Mouse (Mus musculus) hindbrain, embryonic 13.5 days (tissue): ENCODE results near the gene Myh2. TPM values are rescaled to one million over a fixed set of nuclear protein-coding genes. Genes with fewer than 3 reads are reported as not detected.

Source experiments
- ATAC-seq: fragments of 200-750 bp; cut with Nextera tagmentation; 2 replicates; pipeline ENCODE4 v1.8.0; 2017; ENCODE audit warnings: moderate TSS enrichment; ENCODE audit not compliant: low FRiP score
- H3K27ac ChIP-seq: fragments of 300-500 bp; sonication (generic); 2 replicates; pipeline ENCODE4 v1.5.1; 2015; ENCODE audit warnings: inconsistent platforms, mild to moderate bottlenecking, moderate library complexity
- H3K27me3 ChIP-seq: fragments of 300-500 bp; sonication (generic); 2 replicates; pipeline ENCODE4 v1.6.1; 2015; ENCODE audit warnings: mild to moderate bottlenecking, inconsistent platforms
- H3K36me3 ChIP-seq: fragments of 300-500 bp; sonication (generic); 2 replicates; pipeline ENCODE4 v1.6.1; 2015; ENCODE audit warnings: mild to moderate bottlenecking, inconsistent platforms
- H3K4me1 ChIP-seq: fragments of 300-500 bp; sonication (generic); replicated peaks from 2 replicates; pipeline ENCODE4 v1.6.1; 2015; ENCODE audit warnings: inconsistent platforms
- H3K4me2 ChIP-seq: fragments of 300-500 bp; sonication (generic); 2 replicates; pipeline ENCODE4 v1.6.1; 2015; ENCODE audit warnings: inconsistent platforms, mild to moderate bottlenecking, moderate library complexity
- H3K4me3 ChIP-seq: fragments of 300-500 bp; sonication (generic); 2 replicates; pipeline ENCODE4 v1.5.1; 2015; ENCODE audit warnings: mild to moderate bottlenecking, inconsistent platforms
- H3K9ac ChIP-seq: fragments of 300-500 bp; sonication (generic); 2 replicates; pipeline ENCODE4 v1.6.1; 2015; ENCODE audit warnings: mild to moderate bottlenecking, inconsistent platforms
- H3K9me3 ChIP-seq: fragments of 300-500 bp; sonication (generic); 2 replicates; pipeline ENCODE4 v1.6.1; 2016; ENCODE audit warnings: inconsistent platforms
- WGBS: fragments of 180-500 bp; shearing (Covaris S2); methylation state at CpG from one replicate; pipeline ENCODE4 v1.1.7; 2015; 5-methylcytosine and 5-hydroxymethylcytosine counted together
- polyA plus RNA-seq: library from polyadenylated mRNA; unstranded; fragments of >200 nt; fragmentation: Nextera tagmentation; extraction: Ambion mirVana; gene quantifications from 2 replicates; pipeline ENCODE4 v1.2.1, GENCODE M21; 2015

Myh2 gene
- 0.16 and 0.25 TPM in 2 replicates for polyA plus RNA-seq

GRCm38 (mm10) chr11:67170727-67171126 lies at the start of gene Myh2:
Gene Myh2 (plus strand): TSS chr11:67171027.
- 66% methylated on average over 14 of the region's 14 CpGs for WGBS
- no peak for ATAC-seq
- Histone ChIP-seq H3K27ac (no peak within 1 kb of the TSS), H3K4me2 (no peak within 1 kb of the TSS), H3K4me1 (no peaks in the 10 kb centered on the region), H3K27me3 (no peaks in the 10 kb centered on the region), H3K36me3 (no peaks in the 10 kb centered on the region), H3K4me3 (no peak within 1 kb of the TSS), H3K9ac (no peak within 1 kb of the TSS), H3K9me3 (no peaks in the 10 kb centered on the region)

DNA sequence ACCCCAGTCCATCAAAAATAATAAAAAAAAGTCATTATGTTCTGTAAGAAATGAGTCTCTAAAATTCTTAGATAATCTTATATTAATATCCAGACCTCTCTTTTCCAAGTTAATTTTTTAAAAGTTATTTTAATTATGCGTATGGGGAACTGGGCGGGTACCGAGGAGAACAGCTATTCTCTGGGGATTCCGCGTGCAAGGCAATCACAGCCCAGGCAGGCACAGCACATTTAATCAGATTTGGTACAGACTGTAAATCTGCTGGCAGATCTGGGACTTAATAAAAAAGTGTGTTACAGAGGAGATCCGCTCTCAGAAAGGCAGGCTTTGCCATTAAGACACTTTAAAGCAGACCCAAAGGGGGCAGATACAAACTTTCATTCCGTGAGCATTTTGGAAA lies 45.9 kb upstream of the Myh2 start:
- no peak for ATAC-seq

DNA sequence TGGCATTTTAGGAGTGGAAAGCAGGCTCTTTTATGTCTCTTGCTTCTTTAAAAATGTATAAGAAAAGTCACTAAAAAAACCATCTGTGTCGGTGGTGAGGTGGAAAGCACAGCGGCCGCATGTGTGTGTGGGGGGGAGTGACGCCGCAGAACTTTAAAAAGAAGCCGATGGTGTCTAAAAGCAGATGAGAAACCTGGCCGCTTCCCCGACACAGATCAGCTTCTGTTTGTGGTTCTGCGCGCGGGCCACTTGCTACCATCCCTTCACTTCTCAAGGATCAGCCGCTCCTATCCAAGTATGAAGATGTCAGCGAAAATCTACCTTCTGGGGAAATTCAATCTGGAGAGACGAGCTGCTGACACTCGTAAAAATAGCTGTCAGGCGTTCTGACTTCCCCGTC lies 45.5 kb upstream of the Myh2 start:
- H3K36me3 ChIP-seq: no peaks in the 10 kb centered on the region
- no peaks in the 10 kb centered on the region for H3K9me3 ChIP-seq
- H3K27me3 ChIP-seq: no peaks in the 10 kb centered on the region
- no peak overlapping the region for H3K9ac ChIP-seq
- ATAC-seq: no peak
- WGBS: 83% methylated on average over 17 of the region's 17 CpGs
- no peak overlapping the region for H3K4me3 ChIP-seq
- no peak overlapping the region for H3K4me2 ChIP-seq
- peaks cover 8% of the 10 kb centered on the region; the same call in 1 of the 2 replicates for H3K4me1 ChIP-seq
- no peak overlapping the region for H3K27ac ChIP-seq

More for the DNA sequence above, 45.9 kb upstream of the Myh2 start:
- Histone ChIP-seq H3K27me3 (no peaks in the 10 kb centered on the region), H3K36me3 (no peaks in the 10 kb centered on the region), H3K9ac (no peak overlapping the region), H3K9me3 (no peaks in the 10 kb centered on the region), H3K4me2 (no peak overlapping the region), H3K4me3 (no peak overlapping the region), H3K4me1 (peaks cover 9% of the 10 kb centered on the region), H3K27ac (no peak overlapping the region)
- 68% methylated on average over 7 of the region's 7 CpGs for WGBS

DNA sequence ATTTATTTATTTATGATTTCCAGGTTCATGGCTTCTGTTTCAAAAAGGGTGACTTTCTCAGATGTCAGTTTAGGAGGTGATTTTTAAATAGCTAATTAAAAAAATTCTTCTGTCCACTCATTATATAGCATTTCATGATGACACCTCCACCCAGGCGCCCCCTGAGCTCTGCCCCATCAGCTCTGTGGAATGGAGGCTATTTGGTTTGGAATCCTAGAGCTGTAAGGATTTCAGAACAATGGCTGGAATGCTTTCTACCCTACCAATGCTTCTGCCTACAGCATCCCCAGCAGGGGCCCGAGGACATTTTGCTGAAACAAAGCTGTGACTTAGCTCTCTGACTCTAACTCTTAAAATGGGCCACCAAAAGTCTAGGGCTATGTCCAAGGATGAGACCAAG lies 37.3 kb upstream of the Myh2 start:
- Histone ChIP-seq H3K4me2 (no peak overlapping the region), H3K9ac (no peak overlapping the region), H3K36me3 (no peaks in the 10 kb centered on the region), H3K4me3 (no peak overlapping the region), H3K27ac (no peak overlapping the region), H3K9me3 (no peaks in the 10 kb centered on the region), H3K27me3 (0 out of 2 replicates have a peak, but pooled peaks cover 1% of the 10 kb centered on the region), H3K4me1 (no peaks in the 10 kb centered on the region)
- WGBS: 69% methylated on average over 2 of the region's 2 CpGs
- no peak for ATAC-seq

- WGBS: 70% methylated on average over 6 of the region's 6 CpGs
- Histone ChIP-seq H3K4me1 (no peaks in the 10 kb centered on the region), H3K27ac (no peak overlapping the region), H3K4me2 (no peak overlapping the region), H3K4me3 (no peak overlapping the region), H3K27me3 (0 out of 2 replicates have a peak, but pooled peaks cover 2% of the 10 kb centered on the region), H3K9ac (no peak overlapping the region), H3K36me3 (no peaks in the 10 kb centered on the region), H3K9me3 (no peaks in the 10 kb centered on the region)
- ATAC-seq: no peak
Observed at GRCm38 (mm10) chr11:67134654-67135053, 36.2 kb upstream of the Myh2 start.

DNA sequence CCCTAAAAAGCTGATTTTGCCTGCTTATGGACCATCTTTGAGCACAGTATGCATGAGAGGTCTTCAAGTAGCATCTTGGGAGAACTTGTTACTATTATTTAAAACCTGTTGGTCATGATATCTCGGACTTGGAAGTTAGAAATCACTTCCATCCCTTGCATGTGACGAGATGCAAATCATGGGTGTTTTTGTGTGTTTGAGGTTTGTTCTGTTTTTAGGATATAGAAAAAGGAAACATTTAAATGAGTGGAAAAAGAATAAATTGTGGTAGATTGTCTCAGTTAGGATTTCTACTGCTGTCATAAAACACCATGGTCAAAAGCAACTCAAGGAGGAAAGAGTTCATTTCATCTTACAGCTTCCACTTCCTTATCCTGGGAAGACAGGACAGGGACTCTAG lies 35.3 kb upstream of the Myh2 start:
- Histone ChIP-seq H3K4me3 (no peak overlapping the region), H3K27ac (no peak overlapping the region), H3K9ac (no peak overlapping the region), H3K4me1 (no peaks in the 10 kb centered on the region), H3K9me3 (no peaks in the 10 kb centered on the region), H3K4me2 (no peak overlapping the region), H3K27me3 (0 out of 2 replicates have a peak, but pooled peaks cover 2% of the 10 kb centered on the region), H3K36me3 (no peaks in the 10 kb centered on the region)
- WGBS: 96% methylated on average over 2 of the region's 2 CpGs
- no peak for ATAC-seq

DNA sequence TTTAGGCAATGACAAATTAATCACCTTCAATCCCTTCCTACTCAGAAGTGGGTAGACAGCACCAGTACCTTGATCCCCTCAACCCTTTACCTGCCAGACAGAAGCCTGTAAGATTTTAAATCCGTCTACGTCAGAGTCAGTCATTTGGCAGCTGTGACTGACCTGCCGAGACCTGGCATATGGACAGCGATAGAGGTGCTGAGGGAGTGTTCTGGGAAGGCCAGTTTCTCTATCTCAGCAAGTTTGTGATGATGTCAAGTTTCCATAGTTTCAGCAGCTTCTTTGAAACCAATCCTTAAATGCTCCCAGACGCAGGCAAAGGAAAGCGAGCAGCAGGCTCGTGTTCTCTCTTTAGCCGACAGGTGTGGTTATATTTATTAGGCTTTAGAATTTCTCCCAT lies 31.3 kb upstream of the Myh2 start:
- Histone ChIP-seq H3K4me1 (no peaks in the 10 kb centered on the region), H3K36me3 (no peaks in the 10 kb centered on the region), H3K4me2 (no peak overlapping the region), H3K9ac (no peak overlapping the region), H3K4me3 (no peak overlapping the region), H3K9me3 (no peaks in the 10 kb centered on the region), H3K27ac (no peak overlapping the region), H3K27me3 (0 out of 2 replicates have a peak, but pooled peaks cover 2% of the 10 kb centered on the region)
- 89% methylated on average over 8 of the region's 8 CpGs for WGBS
- ATAC-seq: no peak

GRCm38 (mm10) chr11:67140175-67140574 lies 30.7 kb upstream of the Myh2 start:
- 91% methylated on average over 5 of the region's 5 CpGs for WGBS
- no peak overlapping the region for H3K27ac ChIP-seq
- H3K36me3 ChIP-seq: no peaks in the 10 kb centered on the region
- no peak for ATAC-seq
- no peak overlapping the region for H3K4me3 ChIP-seq
- H3K27me3 ChIP-seq: 0 out of 2 replicates have a peak, but pooled peaks cover 2% of the 10 kb centered on the region
- no peak overlapping the region for H3K4me2 ChIP-seq
- no peaks in the 10 kb centered on the region for H3K4me1 ChIP-seq
- no peaks in the 10 kb centered on the region for H3K9me3 ChIP-seq
- H3K9ac ChIP-seq: no peak overlapping the region

DNA sequence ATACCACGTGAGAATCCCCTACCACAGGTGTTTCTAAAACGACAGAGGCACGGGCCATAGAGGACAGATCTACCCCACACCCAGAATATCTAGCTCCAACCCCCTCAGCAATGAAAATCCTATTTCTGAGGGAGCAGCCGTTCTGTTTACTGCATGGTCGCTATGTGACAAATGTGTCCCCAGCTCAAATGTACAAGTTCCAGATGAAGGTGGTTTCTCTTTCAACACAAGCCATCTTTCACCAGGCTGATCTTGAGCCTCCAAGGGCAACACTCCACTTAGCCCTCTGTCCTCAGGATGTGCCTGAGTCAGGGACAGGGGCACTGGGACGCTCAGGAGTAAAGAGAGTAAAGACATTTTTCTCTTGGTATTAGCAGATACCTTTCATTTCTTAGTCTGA lies 29.8 kb upstream of the Myh2 start:
- WGBS: 85% methylated on average over 6 of the region's 6 CpGs
- no peak overlapping the region for H3K27ac ChIP-seq
- no peaks in the 10 kb centered on the region for H3K4me1 ChIP-seq
- H3K36me3 ChIP-seq: no peaks in the 10 kb centered on the region
- no peaks in the 10 kb centered on the region for H3K9me3 ChIP-seq
- H3K4me3 ChIP-seq: no peak overlapping the region
- ATAC-seq: no peak
- 0 out of 2 replicates have a peak, but pooled peaks cover 2% of the 10 kb centered on the region for H3K27me3 ChIP-seq
- H3K4me2 ChIP-seq: no peak overlapping the region
- H3K9ac ChIP-seq: no peak overlapping the region

- no peak overlapping the region for H3K27ac ChIP-seq
- H3K9ac ChIP-seq: no peak overlapping the region
- H3K9me3 ChIP-seq: no peaks in the 10 kb centered on the region
- H3K4me1 ChIP-seq: no peaks in the 10 kb centered on the region
- WGBS: 61% methylated on average over 4 of the region's 4 CpGs
- H3K4me3 ChIP-seq: no peak overlapping the region
- ATAC-seq: no peak
- H3K4me2 ChIP-seq: no peak overlapping the region
- H3K36me3 ChIP-seq: no peaks in the 10 kb centered on the region
- H3K27me3 ChIP-seq: 0 out of 2 replicates have a peak, but pooled peaks cover 2% of the 10 kb centered on the region
Observed at GRCm38 (mm10) chr11:67142047-67142446, 28.8 kb upstream of the Myh2 start.

DNA sequence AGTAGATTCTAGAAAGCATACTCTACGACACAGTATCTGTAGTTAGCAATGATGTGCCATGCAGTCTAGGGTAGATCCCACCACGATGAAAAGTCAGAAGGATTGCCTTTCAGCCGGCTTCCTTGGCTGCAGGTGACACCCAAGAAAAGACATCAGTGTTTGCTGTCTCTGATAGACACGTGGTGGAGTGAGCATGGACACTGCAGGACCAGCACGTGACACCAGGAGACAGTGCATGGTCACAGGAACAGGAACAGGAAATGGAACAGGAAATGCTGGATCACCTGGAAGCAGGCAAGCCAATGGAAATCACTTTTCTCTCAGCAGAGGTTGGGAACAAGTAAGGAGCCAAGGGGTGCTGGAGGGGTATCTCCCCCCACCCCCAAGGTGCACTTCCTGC lies 27.8 kb upstream of the Myh2 start:
- Histone ChIP-seq H3K27ac (no peak overlapping the region), H3K9me3 (no peaks in the 10 kb centered on the region), H3K27me3 (0 out of 2 replicates have a peak, but pooled peaks cover 2% of the 10 kb centered on the region), H3K4me3 (no peak overlapping the region), H3K4me2 (no peak overlapping the region), H3K36me3 (no peaks in the 10 kb centered on the region), H3K4me1 (no peaks in the 10 kb centered on the region), H3K9ac (no peak overlapping the region)
- no peak for ATAC-seq
- WGBS: 90% methylated on average over 5 of the region's 5 CpGs

DNA sequence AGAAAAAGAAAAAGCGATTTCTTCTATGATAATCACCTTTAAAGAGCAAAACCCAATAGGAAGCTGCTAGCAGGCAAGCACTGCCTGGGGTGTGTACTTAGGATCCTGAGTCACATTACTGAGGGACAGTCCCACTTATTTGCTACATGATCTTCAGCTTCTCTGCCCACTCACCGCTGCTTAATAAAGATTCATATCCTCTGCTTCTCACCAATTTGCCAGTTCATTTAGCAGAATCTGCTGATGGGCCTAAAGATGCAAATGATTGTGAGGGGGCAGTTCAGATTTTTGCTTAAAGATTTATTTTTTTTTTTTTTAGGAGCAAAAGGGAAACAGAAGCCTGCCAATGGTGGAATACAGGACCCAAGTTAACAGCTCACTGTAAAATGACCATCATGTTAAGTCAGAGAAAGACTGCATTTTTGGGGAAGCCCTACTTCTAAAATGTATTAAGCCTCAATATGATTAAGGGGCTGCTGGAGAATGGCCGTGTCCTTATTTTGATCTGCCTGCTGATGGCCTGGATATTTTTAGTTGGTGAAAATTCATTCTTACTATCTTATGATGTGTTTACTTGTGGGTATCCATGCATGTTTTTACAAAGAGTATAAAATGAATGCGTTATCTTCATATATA lies 26.8 kb upstream of the Myh2 start:
- 86% methylated on average over 4 of the region's 4 CpGs for WGBS
- H3K4me2 ChIP-seq: no peak overlapping the region

GRCm38 (mm10) chr11:67144559-67145265 lies 26.1 kb upstream of the Myh2 start:
- Histone ChIP-seq H3K9me3 (no peaks in the 10 kb centered on the region), H3K27ac (no peak overlapping the region), H3K9ac (no peak overlapping the region), H3K4me1 (no peaks in the 10 kb centered on the region), H3K36me3 (no peaks in the 10 kb centered on the region), H3K4me3 (no peak overlapping the region), H3K27me3 (no peaks in the 10 kb centered on the region), H3K4me2 (no peak overlapping the region)
- WGBS: 73% methylated on average over 6 of the region's 6 CpGs
- no peak for ATAC-seq

More for the DNA sequence above, 26.8 kb upstream of the Myh2 start:
- Histone ChIP-seq H3K9ac (no peak overlapping the region), H3K4me3 (no peak overlapping the region), H3K36me3 (no peaks in the 10 kb centered on the region), H3K27me3 (no peaks in the 10 kb centered on the region), H3K9me3 (no peaks in the 10 kb centered on the region), H3K27ac (no peak overlapping the region), H3K4me1 (no peaks in the 10 kb centered on the region)
- no peak for ATAC-seq
